8 mouse cellular contexts compared by ENCODE assay signal in genomic region chr2:127269491-127270299, GRCm38 (mm10). TPM values are rescaled to one million over a fixed set of nuclear protein-coding genes. Genes with fewer than 3 reads are reported as not detected.
A peak's percentile ranks its signal among the peaks of the same experiment; 100 is the strongest.
DNase-seq lines count a peak whose midpoint lies in the region; ATAC-seq and TF ChIP-seq lines count a peak whose summit lies in the region.

TSS of gene Stard7 (plus strand) at chr2:127270218.

- peak within 1 kb of the TSS; percentile 79 for H3K4me2 ChIP-seq in lung, postnatal 0 days (replicated peaks; ENCODE audit: low read depth, low read length)

- ATAC-seq in frontal cortex, adult (ENCODE audit: low TSS enrichment) = peak; percentile 96
- ATAC-seq in lung, postnatal 0 days = peak; percentile 98

- peak; percentile 97 for DNase-seq in MN1 (ENCODE audit: low spot score)
- peak; percentile 98 for DNase-seq in cerebellum, adult 9-10 months
- peak; percentile 97 for DNase-seq in hindbrain, embryonic 10.5 days (ENCODE audit: low spot score)
- peak; percentile 97 for DNase-seq in layer of hippocampus, adult 9-11 months
- peak; percentile 98 for DNase-seq in lung, postnatal 0 days (ENCODE audit: low spot score)
- DNase-seq in ovary, postnatal 14 days (ENCODE audit: low spot score) = peak; percentile 91
- DNase-seq in thymus, postnatal 14 days = peak; percentile 95

- peaks cover 9% of the 10 kb centered on the region; the same call in 1 of the 2 replicates for H3K36me3 ChIP-seq in hindbrain, embryonic 10.5 days
- H3K36me3 ChIP-seq in lung, postnatal 0 days (ENCODE audit: insufficient read depth, low read length) = no peaks in the 10 kb centered on the region

- peak within 1 kb of the TSS; percentile 95 for H3K4me3 ChIP-seq in hindbrain, embryonic 10.5 days
- peak within 1 kb of the TSS; percentile 91 for H3K4me3 ChIP-seq in lung, postnatal 0 days (ENCODE audit: low read depth, low read length)

- H3K9me3 ChIP-seq in hindbrain, embryonic 10.5 days = no peaks in the 10 kb centered on the region
- H3K9me3 ChIP-seq in lung, postnatal 0 days (ENCODE audit: low read length) = no peaks in the 10 kb centered on the region

- peak within 1 kb of the TSS; percentile 84 for H3K9ac ChIP-seq in lung, postnatal 0 days (replicated peaks; ENCODE audit: low read depth)

- no peak for TF ChIP-seq EP300 in lung, postnatal 0 days (IDR thresholded peaks at IDR 0.05)

- WGBS in hindbrain, embryonic 10.5 days = under 1% methylated on average over 49 of the region's 49 CpGs
- under 1% methylated on average over 46 of the region's 49 CpGs for WGBS in lung, postnatal 0 days

- peak within 1 kb of the TSS; percentile 97 for H3K27ac ChIP-seq in hindbrain, embryonic 10.5 days
- H3K27ac ChIP-seq in lung, postnatal 0 days (ENCODE audit: low read length) = peak within 1 kb of the TSS; percentile 98

- no peaks in the 10 kb centered on the region for H3K27me3 ChIP-seq in hindbrain, embryonic 10.5 days (ENCODE audit: insufficient read depth, poor library complexity, severe bottlenecking)
- H3K27me3 ChIP-seq in lung, postnatal 0 days (replicated peaks; ENCODE audit: insufficient read depth, low read length) = no peaks in the 10 kb centered on the region

- TF ChIP-seq CTCF in lung, postnatal 0 days (IDR thresholded peaks at IDR 0.05) = peak; percentile 59

- H3K4me1 ChIP-seq in hindbrain, embryonic 10.5 days (replicated peaks) = peaks cover 15% of the 10 kb centered on the region
- no peaks in the 10 kb centered on the region for H3K4me1 ChIP-seq in lung, postnatal 0 days (ENCODE audit: insufficient read depth, low read depth, low read length)

RNA-seq across cellular contexts. Expression of gene Stard7, which starts in this region (rescaled TPM):
- 73.6 and 78.7 TPM in 2 replicates for polyA plus RNA-seq in hindbrain, embryonic 10.5 days (2016; fragmentation: Nextera tagmentation; extraction: Ambion mirVana)
- 34.2 and 37.9 TPM in 2 replicates for polyA plus RNA-seq in lung, postnatal 0 days (2015; fragmentation: Nextera tagmentation; extraction: Ambion mirVana)

Comparison
In these comparisons a context has a peak if more than half of its experiments do, and no peak if none do; other contexts are left out.
1. Peak in every context shown above with its lines: DNase-seq, ATAC-seq, H3K4me3 ChIP-seq and H3K27ac ChIP-seq.